Mouse (Mus musculus) heart, adult 2 months (tissue): ENCODE data around the gene E130311K13Rik.

Experiments
- CTCF ChIP-seq: fragments of 200-600 bp; IDR thresholded peaks from 2 replicates; pipeline ENCODE4 v1.8.1; 2022; ENCODE audit warnings: antibody characterized with exemption, mild to moderate bottlenecking, moderate library complexity
- EP300 ChIP-seq: fragments of 200-500 bp; IDR thresholded peaks from 2 replicates; pipeline ENCODE4 v1.6.1; 2011; ENCODE audit warnings: low read depth, low read length, control low read depth; ENCODE audit not compliant: insufficient read depth

DNA sequence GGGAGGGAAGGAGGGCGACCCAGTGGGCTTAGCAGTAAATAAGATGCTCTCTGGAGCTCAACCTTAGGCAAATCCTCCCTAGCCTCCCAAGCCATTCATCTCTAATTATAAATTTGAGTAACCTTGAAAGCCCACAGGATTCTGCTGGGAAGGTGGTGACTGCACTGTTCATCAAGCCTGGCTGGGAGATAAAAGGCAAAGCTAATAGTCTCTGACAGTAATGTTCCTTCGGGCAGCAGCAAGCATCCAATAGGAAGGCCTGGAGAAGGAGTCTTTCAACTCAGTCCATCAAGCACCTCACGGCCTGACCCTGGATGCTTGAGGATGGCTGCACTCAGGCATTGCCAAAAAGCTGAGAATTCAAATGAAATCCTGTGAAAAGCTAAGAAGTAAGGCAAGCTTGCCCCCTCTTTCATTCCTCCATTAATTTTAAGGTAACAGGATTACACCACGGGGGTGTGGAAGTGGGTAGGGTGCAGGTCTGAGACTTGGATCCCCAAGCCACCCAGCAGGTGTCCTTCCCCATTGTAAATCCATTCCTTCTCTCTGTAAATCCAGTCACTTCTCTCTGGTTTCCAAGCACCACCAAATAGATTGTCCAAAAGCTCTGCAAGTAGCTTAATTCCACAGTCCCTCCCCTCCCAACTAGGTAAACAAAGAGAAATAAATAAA is 50.1 kb downstream of the E130311K13Rik start:
- TF ChIP-seq CTCF = no peak
- no peak for TF ChIP-seq EP300
